Mouse (Mus musculus) spleen, adult 10 weeks (tissue): ENCODE results near the gene Pdcd4. TPM values are rescaled to one million over a fixed set of nuclear protein-coding genes. Genes with fewer than 3 reads are reported as not detected.

Source experiments
- polyA plus RNA-seq: library from polyadenylated mRNA; stranded (reverse); fragments of 350-450 nt; fragmentation: Illumina TruSeq; extraction: RNeasy Lipid Tissue Mini Kit (QIAGEN cat#74804); gene quantifications from one replicate; pipeline ENCODE4 v1.2.3, GENCODE M21; 2015; ENCODE audit warnings: low replicate concordance; ENCODE audit not compliant: insufficient read depth

Pdcd4 gene
- 214 TPM for polyA plus RNA-seq

DNA sequence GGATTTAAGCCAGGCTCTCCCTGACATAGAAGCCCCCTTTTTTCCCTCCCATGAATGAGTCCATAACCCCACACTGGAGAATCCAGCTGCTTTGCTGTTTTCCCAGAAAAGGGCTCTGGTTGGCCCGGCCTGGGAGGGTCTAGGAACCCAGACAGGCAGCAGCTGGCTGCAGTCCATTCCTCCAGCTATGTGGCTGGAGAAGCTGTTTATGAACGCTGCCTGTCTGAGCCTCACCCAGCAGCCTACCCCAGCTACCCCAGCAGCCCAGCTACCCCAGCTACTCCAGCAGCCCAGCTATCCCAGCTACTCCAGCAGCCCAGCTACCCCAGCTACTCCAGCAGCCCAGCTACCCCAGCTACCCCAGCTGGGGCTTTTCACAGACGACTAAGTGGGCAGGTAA, at the start of gene Pdcd4:
Pdcd4 (plus strand) TSS at position 171 of the 400 bp plus-strand sequence.

GRCm38 (mm10) chr19:53943802-53944785, 52.1 kb downstream of the Pdcd4 start, which contains the start of the genes Shoc2 and Bbip1:
Shoc2 (plus strand) TSS chr19:53944306.
Bbip1 (minus strand) TSS chr19:53944627.

Other genes with a start within 250 kb of the Pdcd4 start
- 0.07 TPM for gene Rbm20, start 214.9 kb upstream of the Pdcd4 start, polyA plus RNA-seq
- gene Shoc2, start 52.1 kb downstream of the Pdcd4 start, polyA plus RNA-seq, result 47.8 TPM
- gene Bbip1, start 52.4 kb downstream of the Pdcd4 start, polyA plus RNA-seq, result 129 TPM
- 0.17 TPM for gene Adra2a, start 151.9 kb downstream of the Pdcd4 start, polyA plus RNA-seq